Mouse (Mus musculus) lung, embryonic 15.5 days (tissue): ENCODE measurements around the gene Ankrd44. TPM values are rescaled to one million over a fixed set of nuclear protein-coding genes. Genes with fewer than 3 reads are reported as not detected.

Source experiments
- ATAC-seq: fragments of 200-750 bp; cut with Nextera tagmentation; 2 replicates; pipeline ENCODE4 v1.8.0; 2017; ENCODE audit warnings: moderate number of reproducible peaks, borderline replicate concordance; ENCODE audit not compliant: low FRiP score, low TSS enrichment; ENCODE audit errors: extremely low read depth
- H3K27ac ChIP-seq: fragments of 300-500 bp; sonication (generic); 2 replicates; pipeline ENCODE4 v1.5.1; 2015; ENCODE audit warnings: moderate library complexity, mild to moderate bottlenecking, inconsistent platforms
- H3K27me3 ChIP-seq: fragments of 300-500 bp; sonication (generic); 2 replicates; pipeline ENCODE4 v1.6.1; 2015; ENCODE audit warnings: inconsistent platforms
- H3K36me3 ChIP-seq: fragments of 300-500 bp; sonication (generic); 2 replicates; pipeline ENCODE4 v1.6.1; 2015; ENCODE audit warnings: inconsistent platforms
- H3K4me1 ChIP-seq: fragments of 300-500 bp; sonication (generic); 2 replicates; pipeline ENCODE4 v1.6.1; 2015; ENCODE audit warnings: inconsistent platforms
- H3K4me2 ChIP-seq: fragments of 300-500 bp; sonication (generic); 2 replicates; pipeline ENCODE4 v1.6.1; 2015; ENCODE audit warnings: inconsistent platforms, mild to moderate bottlenecking, moderate library complexity
- H3K4me3 ChIP-seq: fragments of 300-500 bp; sonication (generic); 2 replicates; pipeline ENCODE4 v1.5.1; 2015; ENCODE audit warnings: mild to moderate bottlenecking, inconsistent platforms
- H3K9ac ChIP-seq: fragments of 300-500 bp; sonication (generic); 2 replicates; pipeline ENCODE4 v1.6.1; 2015; ENCODE audit warnings: inconsistent platforms
- H3K9me3 ChIP-seq: fragments of 300-500 bp; sonication (generic); 2 replicates; pipeline ENCODE4 v1.6.1; 2016; ENCODE audit warnings: inconsistent platforms
- WGBS: fragments of 180-500 bp; shearing (Covaris S2); methylation state at CpG from one replicate; pipeline ENCODE4 v1.1.7; 2015; 5-methylcytosine and 5-hydroxymethylcytosine counted together
- polyA plus RNA-seq: library from polyadenylated mRNA; unstranded; fragments of >200 nt; fragmentation: Nextera tagmentation; extraction: Ambion mirVana; gene quantifications from 2 replicates; pipeline ENCODE4 v1.2.1, GENCODE M21; 2015

The Ankrd44 gene
- polyA plus RNA-seq, 1 experiment from 2014 or later: 18.0 TPM

GRCm38 (mm10) chr1:54904165-54904564 lies 22.0 kb downstream of the Ankrd44 start:
- no peaks in the 10 kb centered on the region for H3K9me3 ChIP-seq
- H3K27me3 ChIP-seq: no peaks in the 10 kb centered on the region
- no peak overlapping the region for H3K27ac ChIP-seq
- H3K4me1 ChIP-seq: peaks cover 34% of the 10 kb centered on the region
- no peak overlapping the region for H3K9ac ChIP-seq
- WGBS: 85% methylated on average over 2 of the region's 2 CpGs
- no peaks in the 10 kb centered on the region for H3K36me3 ChIP-seq
- ATAC-seq: no peak
- H3K4me2 ChIP-seq: no peak overlapping the region
- H3K4me3 ChIP-seq: no peak overlapping the region

GRCm38 (mm10) chr1:54902689-54903246 lies 23.4 kb downstream of the Ankrd44 start:
- H3K4me3 ChIP-seq: no peak overlapping the region
- no peak for ATAC-seq
- no peak overlapping the region for H3K9ac ChIP-seq
- H3K27ac ChIP-seq: no peak overlapping the region
- no peak overlapping the region for H3K4me2 ChIP-seq
- no peaks in the 10 kb centered on the region for H3K27me3 ChIP-seq
- peaks cover 39% of the 10 kb centered on the region for H3K4me1 ChIP-seq
- no peaks in the 10 kb centered on the region for H3K9me3 ChIP-seq
- WGBS: 73% methylated on average over 12 of the region's 12 CpGs
- no peaks in the 10 kb centered on the region for H3K36me3 ChIP-seq

GRCm38 (mm10) chr1:54901084-54901483 lies 25.1 kb downstream of the Ankrd44 start:
- 89% methylated on average over 1 of the region's 1 CpGs for WGBS
- no peak overlapping the region for H3K4me3 ChIP-seq
- H3K9ac ChIP-seq: no peak overlapping the region
- peaks cover 43% of the 10 kb centered on the region for H3K4me1 ChIP-seq
- H3K4me2 ChIP-seq: no peak overlapping the region
- H3K27me3 ChIP-seq: no peaks in the 10 kb centered on the region
- ATAC-seq: no peak
- no peak overlapping the region for H3K27ac ChIP-seq
- H3K9me3 ChIP-seq: no peaks in the 10 kb centered on the region
- no peaks in the 10 kb centered on the region for H3K36me3 ChIP-seq

GRCm38 (mm10) chr1:54899247-54899646 lies 26.9 kb downstream of the Ankrd44 start:
- peaks cover 38% of the 10 kb centered on the region for H3K4me1 ChIP-seq
- ATAC-seq: no peak

GRCm38 (mm10) chr1:54898656-54899084 lies 27.5 kb downstream of the Ankrd44 start:
- Histone ChIP-seq H3K4me3 (no peak overlapping the region), H3K4me2 (no peak overlapping the region), H3K9me3 (no peaks in the 10 kb centered on the region), H3K36me3 (no peaks in the 10 kb centered on the region), H3K27me3 (no peaks in the 10 kb centered on the region), H3K27ac (no peak overlapping the region), H3K4me1 (peaks cover 38% of the 10 kb centered on the region), H3K9ac (no peak overlapping the region)
- ATAC-seq: no peak
- WGBS: 18% methylated on average over 5 of the region's 5 CpGs

More at GRCm38 (mm10) chr1:54899247-54899646, 26.9 kb downstream of the Ankrd44 start:
- WGBS: 77% methylated on average over 6 of the region's 6 CpGs
- no peak overlapping the region; the same call in 1 of the 2 replicates for H3K9ac ChIP-seq
- no peaks in the 10 kb centered on the region for H3K9me3 ChIP-seq
- no peak overlapping the region for H3K4me2 ChIP-seq
- H3K4me3 ChIP-seq: no peak overlapping the region
- H3K36me3 ChIP-seq: no peaks in the 10 kb centered on the region
- H3K27ac ChIP-seq: 0 out of 2 replicates have a peak overlapping the region, but pooled peaks have one; percentile 19
- no peaks in the 10 kb centered on the region for H3K27me3 ChIP-seq

GRCm38 (mm10) chr1:54897726-54898125 lies 28.5 kb downstream of the Ankrd44 start:
- H3K4me3 ChIP-seq: no peak overlapping the region
- peaks cover 38% of the 10 kb centered on the region for H3K4me1 ChIP-seq
- H3K4me2 ChIP-seq: no peak overlapping the region
- H3K27me3 ChIP-seq: no peaks in the 10 kb centered on the region
- no peak for ATAC-seq
- H3K9me3 ChIP-seq: no peaks in the 10 kb centered on the region
- H3K27ac ChIP-seq: no peak overlapping the region
- WGBS: 77% methylated on average over 2 of the region's 2 CpGs
- H3K9ac ChIP-seq: no peak overlapping the region
- H3K36me3 ChIP-seq: no peaks in the 10 kb centered on the region

- Histone ChIP-seq H3K27ac (peak overlapping the region; percentile 32), H3K36me3 (no peaks in the 10 kb centered on the region), H3K9ac (no peak overlapping the region), H3K9me3 (no peaks in the 10 kb centered on the region), H3K4me1 (peaks cover 38% of the 10 kb centered on the region), H3K27me3 (no peaks in the 10 kb centered on the region), H3K4me3 (no peak overlapping the region), H3K4me2 (no peak overlapping the region)
- ATAC-seq: peak; percentile 83; the same call in 1 of the 2 replicates
- 34% methylated on average over 12 of the region's 12 CpGs for WGBS
Measured at GRCm38 (mm10) chr1:54896109-54897085, 29.8 kb downstream of the Ankrd44 start.

GRCm38 (mm10) chr1:54888449-54888848 lies 37.7 kb downstream of the Ankrd44 start:
- no peaks in the 10 kb centered on the region for H3K9me3 ChIP-seq
- H3K36me3 ChIP-seq: no peaks in the 10 kb centered on the region
- peak overlapping the region; percentile 58 for H3K27ac ChIP-seq
- H3K4me1 ChIP-seq: peaks cover 29% of the 10 kb centered on the region
- 30% methylated on average over 5 of the region's 5 CpGs for WGBS
- H3K4me3 ChIP-seq: no peak overlapping the region
- peaks cover 7% of the 10 kb centered on the region; the same call in 1 of the 2 replicates for H3K27me3 ChIP-seq
- peak; percentile 47 for ATAC-seq
- no peak overlapping the region for H3K4me2 ChIP-seq
- no peak overlapping the region for H3K9ac ChIP-seq

GRCm38 (mm10) chr1:54887873-54888272 lies 38.3 kb downstream of the Ankrd44 start:
- Histone ChIP-seq H3K27ac (peak overlapping the region; percentile 58), H3K36me3 (no peaks in the 10 kb centered on the region), H3K9me3 (no peaks in the 10 kb centered on the region), H3K4me3 (no peak overlapping the region), H3K9ac (no peak overlapping the region), H3K27me3 (peaks cover 7% of the 10 kb centered on the region; the same call in 1 of the 2 replicates), H3K4me2 (no peak overlapping the region), H3K4me1 (peaks cover 29% of the 10 kb centered on the region)
- ATAC-seq: peak; percentile 91
- WGBS: 50% methylated on average over 3 of the region's 3 CpGs

- no peaks in the 10 kb centered on the region for H3K9me3 ChIP-seq
- H3K9ac ChIP-seq: no peak overlapping the region
- H3K4me2 ChIP-seq: no peak overlapping the region
- 52% methylated on average over 2 of the region's 2 CpGs for WGBS
- H3K27me3 ChIP-seq: peaks cover 7% of the 10 kb centered on the region; the same call in 1 of the 2 replicates
- H3K36me3 ChIP-seq: no peaks in the 10 kb centered on the region
- H3K4me3 ChIP-seq: no peak overlapping the region
- no peak for ATAC-seq
- H3K27ac ChIP-seq: no peak overlapping the region
- H3K4me1 ChIP-seq: peaks cover 36% of the 10 kb centered on the region
Measured at GRCm38 (mm10) chr1:54882856-54883467, 43.2 kb downstream of the Ankrd44 start.

- ATAC-seq: peak; percentile 56
- H3K27me3 ChIP-seq: peaks cover 7% of the 10 kb centered on the region; the same call in 1 of the 2 replicates
- H3K9me3 ChIP-seq: no peaks in the 10 kb centered on the region
- WGBS: 51% methylated on average over 3 of the region's 3 CpGs
- peaks cover 32% of the 10 kb centered on the region for H3K4me1 ChIP-seq
- H3K9ac ChIP-seq: no peak overlapping the region
- H3K36me3 ChIP-seq: no peaks in the 10 kb centered on the region
- H3K4me2 ChIP-seq: no peak overlapping the region
- no peak overlapping the region for H3K27ac ChIP-seq
- no peak overlapping the region for H3K4me3 ChIP-seq
Measured at GRCm38 (mm10) chr1:54881523-54881922, 44.7 kb downstream of the Ankrd44 start.
